Mouse (Mus musculus) CD4-positive naive resting alpha-beta T cell, adult 76 days (primary cell): ENCODE data around the gene Gm13287. TPM values are rescaled to one million over a fixed set of nuclear protein-coding genes. Genes with fewer than 3 reads are reported as not detected.

ENCODE experiments used
- total RNA-seq: library from RNA; stranded (reverse); gene quantifications from one replicate; pipeline ENCODE4 v1.2.4, GENCODE M21; 2023

Gene Gm13287
- total RNA-seq: not detected

GRCm38 (mm10) chr4:88802954-88803353 is at the start of gene Gm13287:
Gene Gm13287 (plus strand): TSS chr4:88803254.

GRCm38 (mm10) chr4:88754818-88755340 is 48.2 kb upstream of the Gm13287 start, which contains the start of gene Gm13271:
Gene Gm13271 (plus strand): TSS chr4:88754868.

GRCm38 (mm10) chr4:88759610-88760268 is 43.3 kb upstream of the Gm13287 start, which contains the start of gene Gm13283:
Gene Gm13283 (plus strand): TSS chr4:88760119.

GRCm38 (mm10) chr4:88773534-88773933 is 29.5 kb upstream of the Gm13287 start, which contains the start of gene Gm13290:
Gene Gm13290 (plus strand): TSS chr4:88773834.

GRCm38 (mm10) chr4:88776622-88777021 is 26.4 kb upstream of the Gm13287 start, which contains the start of gene Gm13289:
Gene Gm13289 (plus strand): TSS chr4:88776922.

GRCm38 (mm10) chr4:88779550-88779949 is 23.5 kb upstream of the Gm13287 start, which contains the start of gene Gm13272:
Gene Gm13272 (plus strand): TSS chr4:88779850.

GRCm38 (mm10) chr4:88781831-88782230 is 21.2 kb upstream of the Gm13287 start, which contains the start of gene Ifnz:
Gene Ifnz (plus strand): TSS chr4:88782131.

GRCm38 (mm10) chr4:88785409-88785808 is 17.6 kb upstream of the Gm13287 start, which contains the start of gene Gm13276:
Gene Gm13276 (plus strand): TSS chr4:88785709.

GRCm38 (mm10) chr4:88788402-88788801 is 14.7 kb upstream of the Gm13287 start, which contains the start of gene Gm13277:
Gene Gm13277 (plus strand): TSS chr4:88788632.

GRCm38 (mm10) chr4:88791250-88791649 is 11.8 kb upstream of the Gm13287 start, which contains the start of gene Gm13278:
Gene Gm13278 (plus strand): TSS chr4:88791550.

GRCm38 (mm10) chr4:88793936-88794675 is 8.9 kb upstream of the Gm13287 start, which contains the start of gene Gm13275:
Gene Gm13275 (plus strand): TSS chr4:88794487.

GRCm38 (mm10) chr4:88797097-88797496 is 6.0 kb upstream of the Gm13287 start, which contains the start of gene Gm13279:
Gene Gm13279 (plus strand): TSS chr4:88797397.

GRCm38 (mm10) chr4:88799365-88799764 is 3.7 kb upstream of the Gm13287 start, which contains the start of gene Gm13285:
Gene Gm13285 (plus strand): TSS chr4:88799665.

GRCm38 (mm10) chr4:88805231-88805630 is 2.2 kb downstream of the Gm13287 start, which contains the start of gene Gm13288:
Gene Gm13288 (plus strand): TSS chr4:88805531.

GRCm38 (mm10) chr4:88815928-88816327 is 12.9 kb downstream of the Gm13287 start, which contains the start of gene Ifna7:
Gene Ifna7 (plus strand): TSS chr4:88816228.

GRCm38 (mm10) chr4:88819659-88820058 is 16.6 kb downstream of the Gm13287 start, which contains the start of gene Ifna11:
Gene Ifna11 (plus strand): TSS chr4:88819959.

GRCm38 (mm10) chr4:88827116-88827515 is 24.1 kb downstream of the Gm13287 start, which contains the start of gene Ifna6:
Gene Ifna6 (plus strand): TSS chr4:88827416.

GRCm38 (mm10) chr4:88835225-88835624 is 32.2 kb downstream of the Gm13287 start, which contains the start of gene Ifna5:
Gene Ifna5 (plus strand): TSS chr4:88835525.

GRCm38 (mm10) chr4:88841438-88841911 is 38.4 kb downstream of the Gm13287 start, which contains the start of gene Ifna4:
Gene Ifna4 (plus strand): TSS chr4:88841861.

GRCm38 (mm10) chr4:88849698-88850097 is 46.6 kb downstream of the Gm13287 start, which contains the start of gene Ifna1:
Gene Ifna1 (plus strand): TSS chr4:88850087.

